In genomic region chr14:51094096-51094875, GRCm38 (mm10) we compare ENCODE assay signal across 14 mouse cellular contexts. TPM values are rescaled to one million over a fixed set of nuclear protein-coding genes. Genes with fewer than 3 reads are reported as not detected.
DNase-seq lines count a peak whose midpoint lies in the region; ATAC-seq and TF ChIP-seq lines count a peak whose summit lies in the region.
"Had no signal": no experiment of that assay in that cellular context is flagged by ENCODE, and none has a peak within 500 bp of the region (broad histone marks: within the 10 kb centered on the region; RNA-seq: fewer than 3 reads in every experiment).

No protein-coding gene starts in this region.

- no peaks in the 10 kb centered on the region for H3K4me1 ChIP-seq in heart, embryonic 11.5 days (ENCODE audit: control insufficient read depth, insufficient read depth, low read length)
- H3K4me1 ChIP-seq in liver, adult 2 months (ENCODE audit: control insufficient read depth, insufficient read depth, low read length) = peaks cover 20% of the 10 kb centered on the region
- peaks cover 29% of the 10 kb centered on the region for H3K4me1 ChIP-seq in liver, embryonic 12.5 days

- no peak overlapping the region for H3K27ac ChIP-seq in heart, embryonic 11.5 days (ENCODE audit: low read depth, low read length)
- peak overlapping the region; percentile 89 for H3K27ac ChIP-seq in liver, adult 2 months (replicated peaks; ENCODE audit: insufficient read depth, low read depth, low read length)
- no peak overlapping the region for H3K27ac ChIP-seq in liver, embryonic 12.5 days
- H3K27ac ChIP-seq: limb, embryonic 15.5 days; midbrain, embryonic 10.5 days had no signal

- H3K36me3 ChIP-seq in heart, embryonic 11.5 days (ENCODE audit: control insufficient read depth, insufficient read depth, low read length) = no peaks in the 10 kb centered on the region
- H3K36me3 ChIP-seq in liver, adult 2 months (ENCODE audit: control insufficient read depth, insufficient read depth, low read length) = 0 out of 2 replicates have a peak, but pooled peaks cover 1% of the 10 kb centered on the region
- no peaks in the 10 kb centered on the region for H3K36me3 ChIP-seq in liver, embryonic 12.5 days
- H3K36me3 ChIP-seq: limb, embryonic 15.5 days; midbrain, embryonic 10.5 days had no signal

- H3K4me2 ChIP-seq in heart, embryonic 11.5 days = no peak overlapping the region
- H3K4me2 ChIP-seq in liver, embryonic 12.5 days = no peak overlapping the region
- H3K4me2 ChIP-seq: limb, embryonic 15.5 days had no signal

- no peaks in the 10 kb centered on the region for H3K9me3 ChIP-seq in heart, embryonic 11.5 days (replicated peaks; ENCODE audit: control insufficient read depth, low read length)
- no peaks in the 10 kb centered on the region for H3K9me3 ChIP-seq in liver, embryonic 12.5 days (replicated peaks)
- H3K9me3 ChIP-seq: limb, embryonic 15.5 days; midbrain, embryonic 10.5 days had no signal

- H3K27me3 ChIP-seq in heart, embryonic 11.5 days (ENCODE audit: control insufficient read depth, insufficient read depth, low read length) = no peaks in the 10 kb centered on the region
- H3K27me3 ChIP-seq in liver, adult 2 months (ENCODE audit: control insufficient read depth, insufficient read depth, low read length) = no peaks in the 10 kb centered on the region
- H3K27me3 ChIP-seq in liver, embryonic 12.5 days (replicated peaks) = no peaks in the 10 kb centered on the region
- H3K27me3 ChIP-seq: limb, embryonic 15.5 days had no signal

- no peak for TF ChIP-seq CTCF in liver, adult 2 months (IDR thresholded peaks at IDR 0.05; ENCODE audit: low read depth, low read length)

- no peak overlapping the region for H3K4me3 ChIP-seq in heart, embryonic 11.5 days (ENCODE audit: low read depth, low read length)
- H3K4me3 ChIP-seq in liver, adult 2 months (ENCODE audit: insufficient read depth, low read depth, low read length) = no peak overlapping the region; the same call in 1 of the 2 replicates
- H3K4me3 ChIP-seq in liver, embryonic 12.5 days = no peak overlapping the region
- H3K4me3 ChIP-seq: limb, embryonic 15.5 days; midbrain, embryonic 10.5 days had no signal

- TF ChIP-seq POLR2A in liver, adult 2 months (IDR thresholded peaks at IDR 0.05; ENCODE audit: extremely low read depth, insufficient read depth, low read length) = 0 out of 2 replicates have a peak, but pooled peaks have one; percentile 7

- no peak for ATAC-seq in heart, embryonic 11.5 days (replicated peaks; ENCODE audit: insufficient number of reproducible peaks, low FRiP score, low TSS enrichment)
- no peak for ATAC-seq in liver, embryonic 12.5 days
- ATAC-seq in granulocyte monocyte progenitor cell, adult 5-6 weeks (replicated peaks; ENCODE audit: poor library complexity, severe bottlenecking) = peak; percentile 26

- WGBS in heart, embryonic 11.5 days (ENCODE audit: insufficient replicate concordance) = 79% methylated on average over 5 of the region's 5 CpGs
- WGBS in liver, adult 2 months = 20% methylated on average over 5 of the region's 5 CpGs
- 60% methylated on average over 5 of the region's 5 CpGs for WGBS in liver, embryonic 12.5 days (ENCODE audit: insufficient replicate concordance)

- H3K9ac ChIP-seq in heart, embryonic 11.5 days (ENCODE audit: low read depth, low read length) = no peak overlapping the region
- H3K9ac ChIP-seq in liver, adult 2 months (ENCODE audit: low read depth, low read length) = peak overlapping the region; percentile 31; the same call in 1 of the 2 replicates
- H3K9ac ChIP-seq in liver, embryonic 12.5 days = no peak overlapping the region
- H3K9ac ChIP-seq: limb, embryonic 15.5 days had no signal

- H3K79me2 ChIP-seq in liver, adult 2 months (ENCODE audit: control insufficient read depth, insufficient read depth, low read length) = peaks cover 5% of the 10 kb centered on the region; the same call in 1 of the 2 replicates

- DNase-seq in heart, adult 18-20 months = peak; percentile 62 to 68
- peak; percentile 93 for DNase-seq in liver, adult 2 months (ENCODE audit: extremely low read depth, low read depth, low spot score)
- peak; percentile 33 for DNase-seq in NIH3T3 (ENCODE audit: low read depth)
- no peak for DNase-seq in cerebellum, postnatal 14 days
- DNase-seq: retina, postnatal 1 day; thymus, postnatal 4 days had no signal

RNA-seq across cellular contexts. Expression of gene Ang, which starts 3.3 kb away (rescaled TPM):
- total RNA-seq in heart, adult 18-20 months (2021) = 1 to 10 TPM; 6.1 to 6.9 TPM
- 2.1 and 2.8 TPM in 2 replicates for polyA plus RNA-seq in heart, embryonic 11.5 days (2014; fragmentation: Nextera tagmentation; extraction: Ambion mirVana)
- total RNA-seq in liver, adult 2 months (2014; rRNA removed) = 224 and 249 TPM in 2 replicates
- polyA plus RNA-seq in liver, adult 2 months (2012; rRNA removed) = 541 and 671 TPM in 2 replicates
- polyA plus RNA-seq in liver, embryonic 12.5 days (2016; fragmentation: Nextera tagmentation; extraction: Ambion mirVana) = 2.6 and 3.5 TPM in 2 replicates
- 0.45 TPM in 1 of 2 replicates, not detected in the other for total RNA-seq in granulocyte monocyte progenitor cell, adult 5-6 weeks (2014; fragmentation: Nextera tagmentation)
- total RNA-seq in granulocyte monocyte progenitor cell, adult 5-6 weeks (2017) = 1.4 and 1.8 TPM in 2 replicates

RNA-seq across cellular contexts. Expression of gene Rnase4, which starts 3.4 kb away (rescaled TPM):
- total RNA-seq in heart, adult 18-20 months (2021) = 10 to 100 TPM; 43.0 to 46.9 TPM
- 11.5 and 12.6 TPM in 2 replicates for polyA plus RNA-seq in heart, embryonic 11.5 days (2014; fragmentation: Nextera tagmentation; extraction: Ambion mirVana)
- total RNA-seq in liver, adult 2 months (2014; rRNA removed) = 1,910 and 2,134 TPM in 2 replicates
- polyA plus RNA-seq in liver, adult 2 months (2012; rRNA removed) = 1,816 and 2,115 TPM in 2 replicates
- 10.0 and 10.4 TPM in 2 replicates for polyA plus RNA-seq in liver, embryonic 12.5 days (2016; fragmentation: Nextera tagmentation; extraction: Ambion mirVana)
- 1.7 and 6.8 TPM in 2 replicates for total RNA-seq in granulocyte monocyte progenitor cell, adult 5-6 weeks (2014; fragmentation: Nextera tagmentation)
- total RNA-seq in granulocyte monocyte progenitor cell, adult 5-6 weeks (2017) = 2.5 and 2.9 TPM in 2 replicates

RNA-seq across cellular contexts. Expression of gene Eddm3b, which starts 19.9 kb away (rescaled TPM):
- total RNA-seq in heart, adult 18-20 months (2021) = not detected
- not detected in 2 replicates for polyA plus RNA-seq in heart, embryonic 11.5 days (2014; fragmentation: Nextera tagmentation; extraction: Ambion mirVana)
- total RNA-seq in liver, adult 2 months (2014; rRNA removed) = not detected in 2 replicates
- not detected in 2 replicates for polyA plus RNA-seq in liver, adult 2 months (2012; rRNA removed)
- not detected in 2 replicates for polyA plus RNA-seq in liver, embryonic 12.5 days (2016; fragmentation: Nextera tagmentation; extraction: Ambion mirVana)
- total RNA-seq in granulocyte monocyte progenitor cell, adult 5-6 weeks (2014; fragmentation: Nextera tagmentation) = not detected in 2 replicates
- total RNA-seq in granulocyte monocyte progenitor cell, adult 5-6 weeks (2017) = not detected in 2 replicates
- polyA plus RNA-seq: heart, embryonic 14.5 days; large intestine, adult 2 months; limb, embryonic 15.5 days had no signal

RNA-seq across cellular contexts. Expression of gene Olfr750, which starts 20.1 kb away (rescaled TPM):
- total RNA-seq in heart, adult 18-20 months (2021) = not detected
- polyA plus RNA-seq in heart, embryonic 11.5 days (2014; fragmentation: Nextera tagmentation; extraction: Ambion mirVana) = not detected in 2 replicates
- total RNA-seq in liver, adult 2 months (2014; rRNA removed) = not detected in 2 replicates
- polyA plus RNA-seq in liver, adult 2 months (2012; rRNA removed) = not detected in 2 replicates
- polyA plus RNA-seq in liver, embryonic 12.5 days (2016; fragmentation: Nextera tagmentation; extraction: Ambion mirVana) = not detected in 2 replicates
- not detected in 2 replicates for total RNA-seq in granulocyte monocyte progenitor cell, adult 5-6 weeks (2014; fragmentation: Nextera tagmentation)
- not detected in 2 replicates for total RNA-seq in granulocyte monocyte progenitor cell, adult 5-6 weeks (2017)
- polyA plus RNA-seq: heart, embryonic 14.5 days; intestine, embryonic 14.5 days; large intestine, adult 2 months; limb, embryonic 15.5 days; midbrain, embryonic 10.5 days had no signal

RNA-seq across cellular contexts. Expression of gene Rnase6, which starts 29.4 kb away (rescaled TPM):
- 1 to 10 TPM in 1 of 2 experiments, under 1 TPM in 1; 0.65 to 1.2 TPM for total RNA-seq in heart, adult 18-20 months (2021)
- not detected in 2 replicates for polyA plus RNA-seq in heart, embryonic 11.5 days (2014; fragmentation: Nextera tagmentation; extraction: Ambion mirVana)
- 1.1 and 1.2 TPM in 2 replicates for total RNA-seq in liver, adult 2 months (2014; rRNA removed)
- polyA plus RNA-seq in liver, adult 2 months (2012; rRNA removed) = 0.57 and 1.0 TPM in 2 replicates
- polyA plus RNA-seq in liver, embryonic 12.5 days (2016; fragmentation: Nextera tagmentation; extraction: Ambion mirVana) = 2.3 and 4.0 TPM in 2 replicates
- total RNA-seq in granulocyte monocyte progenitor cell, adult 5-6 weeks (2014; fragmentation: Nextera tagmentation) = 1.2 and 6.1 TPM in 2 replicates
- 8.2 and 10.0 TPM in 2 replicates for total RNA-seq in granulocyte monocyte progenitor cell, adult 5-6 weeks (2017)

Comparison
In these comparisons a context has a peak if more than half of its experiments do, and no peak if none do; other contexts are left out.
1. DNase-seq: peak in heart, adult 18-20 months (2 of 2), liver, adult 2 months (single experiment) and NIH3T3 (single experiment); none in cerebellum, postnatal 14 days (0 of 2).
2. RNA of gene Ang, which starts 3.3 kb away (total RNA-seq): 224 to 249 TPM in liver, adult 2 months; 6.1 to 6.9 TPM in heart, adult 18-20 months and 0.45 to 1.8 TPM in granulocyte monocyte progenitor cell, adult 5-6 weeks; every median in the first group is over 10 times any median in the second.
3. RNA of gene Rnase4, which starts 3.4 kb away (total RNA-seq): 1,910 to 2,134 TPM in liver, adult 2 months; 43.0 to 46.9 TPM in heart, adult 18-20 months and 1.7 to 6.8 TPM in granulocyte monocyte progenitor cell, adult 5-6 weeks; every median in the first group is over 10 times any median in the second.